Comparison of ENCODE assay signal across 15 mouse cellular contexts in the genomic region with DNA sequence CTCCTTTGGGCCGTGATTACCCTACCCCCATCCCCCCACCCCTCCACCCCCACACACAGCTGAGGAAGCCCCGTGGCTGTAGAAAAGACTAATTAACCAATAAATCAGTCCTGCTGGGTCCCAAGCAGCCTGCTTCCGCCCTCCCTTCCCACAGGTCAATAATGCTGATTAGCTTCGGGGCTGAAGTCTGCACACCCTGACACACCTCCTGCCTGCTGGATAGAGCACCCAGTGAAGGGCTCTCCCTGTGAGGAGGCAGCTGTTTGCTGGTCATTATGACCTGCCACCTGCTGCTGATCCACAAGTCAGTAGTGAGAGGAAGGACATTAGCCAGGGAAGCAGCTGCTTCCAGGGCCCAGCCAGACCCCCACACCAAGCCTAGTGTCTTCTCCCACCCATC. TPM values are rescaled to one million over a fixed set of nuclear protein-coding genes. Genes with fewer than 3 reads are reported as not detected.
DNase-seq lines count a peak whose midpoint lies in the region; ATAC-seq lines count a peak whose summit lies in the region.
"Had no signal": no experiment of that assay in that cellular context is flagged by ENCODE, and none has a peak within 500 bp of the region (broad histone marks: within the 10 kb centered on the region; RNA-seq: fewer than 3 reads in every experiment).

No protein-coding gene starts in this region.

- H3K9me3 ChIP-seq in forebrain, embryonic 12.5 days, result no peaks in the 10 kb centered on the region
- no peaks in the 10 kb centered on the region for H3K9me3 ChIP-seq in forebrain, embryonic 13.5 days (replicated peaks)
- no peaks in the 10 kb centered on the region for H3K9me3 ChIP-seq in neural tube, embryonic 15.5 days (replicated peaks)
- H3K9me3 ChIP-seq: embryonic facial prominence, embryonic 12.5 days; heart, embryonic 15.5 days; lung, embryonic 15.5 days had no signal

- H3K9ac ChIP-seq in forebrain, embryonic 12.5 days, result no peak overlapping the region
- H3K9ac ChIP-seq in forebrain, embryonic 13.5 days, result no peak overlapping the region
- H3K9ac ChIP-seq in neural tube, embryonic 15.5 days (replicated peaks), result no peak overlapping the region
- H3K9ac ChIP-seq: embryonic facial prominence, embryonic 12.5 days; heart, embryonic 15.5 days; lung, embryonic 15.5 days had no signal

- WGBS in forebrain, embryonic 12.5 days, result 7% methylated on average over 4 of the region's 4 CpGs
- WGBS in forebrain, embryonic 13.5 days, result 4% methylated on average over 4 of the region's 4 CpGs
- 4% methylated on average over 4 of the region's 4 CpGs for WGBS in neural tube, embryonic 15.5 days

- no peak overlapping the region for H3K4me2 ChIP-seq in forebrain, embryonic 12.5 days
- H3K4me2 ChIP-seq in forebrain, embryonic 13.5 days, result no peak overlapping the region
- no peak overlapping the region for H3K4me2 ChIP-seq in neural tube, embryonic 15.5 days
- H3K4me2 ChIP-seq: embryonic facial prominence, embryonic 12.5 days; heart, embryonic 15.5 days; lung, embryonic 15.5 days had no signal

- H3K27me3 ChIP-seq in forebrain, embryonic 12.5 days, result peaks cover 73% of the 10 kb centered on the region
- H3K27me3 ChIP-seq in forebrain, embryonic 13.5 days, result peaks cover 60% of the 10 kb centered on the region
- peaks cover 37% of the 10 kb centered on the region for H3K27me3 ChIP-seq in neural tube, embryonic 15.5 days (replicated peaks)

- no peak overlapping the region for H3K4me3 ChIP-seq in forebrain, embryonic 12.5 days (replicated peaks)
- no peak overlapping the region for H3K4me3 ChIP-seq in forebrain, embryonic 13.5 days
- no peak overlapping the region for H3K4me3 ChIP-seq in neural tube, embryonic 15.5 days (replicated peaks)
- H3K4me3 ChIP-seq: embryonic facial prominence, embryonic 12.5 days; heart, embryonic 15.5 days; lung, embryonic 15.5 days had no signal

- DNase-seq in ZHBTc4 (ENCODE audit: low read depth, low spot score) (peak; percentile 42), liver (peak; percentile 29)
- DNase-seq in thymus, postnatal 10 days (ENCODE audit: low spot score in 2 of 2), result no peak
- no peak for DNase-seq in urinary bladder, postnatal 14 days (ENCODE audit: low spot score)
- DNase-seq: gastrocnemius, postnatal 10 days; kidney, adult 8-10 months; right cerebral cortex, postnatal 14 days; thymus, adult 18-20 months had no signal

- H3K36me3 ChIP-seq in forebrain, embryonic 12.5 days (replicated peaks), result no peaks in the 10 kb centered on the region
- H3K36me3 ChIP-seq in forebrain, embryonic 13.5 days (ENCODE audit: poor library complexity, severe bottlenecking), result no peaks in the 10 kb centered on the region
- H3K36me3 ChIP-seq in neural tube, embryonic 15.5 days, result no peaks in the 10 kb centered on the region
- H3K36me3 ChIP-seq: embryonic facial prominence, embryonic 12.5 days; heart, embryonic 15.5 days; lung, embryonic 15.5 days had no signal

- peak; percentile 40; the same call in 1 of the 2 replicates for ATAC-seq in forebrain, embryonic 12.5 days (ENCODE audit: low FRiP score)
- no peak for ATAC-seq in forebrain, embryonic 13.5 days
- ATAC-seq in neural tube, embryonic 15.5 days (ENCODE audit: low FRiP score), result 0 out of 2 replicates have a peak, but pooled peaks have one; percentile 17
- ATAC-seq in frontal cortex, adult (ENCODE audit: low TSS enrichment), result no peak

- H3K4me1 ChIP-seq in forebrain, embryonic 12.5 days, result peaks cover 31% of the 10 kb centered on the region
- H3K4me1 ChIP-seq in forebrain, embryonic 13.5 days, result peaks cover 25% of the 10 kb centered on the region
- H3K4me1 ChIP-seq in neural tube, embryonic 15.5 days, result peaks cover 37% of the 10 kb centered on the region

- no peak overlapping the region for H3K27ac ChIP-seq in forebrain, embryonic 12.5 days
- no peak overlapping the region for H3K27ac ChIP-seq in forebrain, embryonic 13.5 days
- no peak overlapping the region; the same call in 1 of the 2 replicates for H3K27ac ChIP-seq in neural tube, embryonic 15.5 days (replicated peaks)
- H3K27ac ChIP-seq: embryonic facial prominence, embryonic 12.5 days; heart, embryonic 15.5 days; lung, embryonic 15.5 days had no signal

RNA-seq across cellular contexts. Expression of a gene that starts 3.2 kb away (rescaled TPM):
- not detected in 2 replicates for polyA plus RNA-seq in forebrain, embryonic 12.5 days (2016; fragmentation: Nextera tagmentation; extraction: Ambion mirVana)
- polyA plus RNA-seq in forebrain, embryonic 13.5 days (2015; fragmentation: Nextera tagmentation; extraction: Ambion mirVana), result not detected in 2 replicates
- 0.14 and 0.17 TPM in 2 replicates for polyA plus RNA-seq in neural tube, embryonic 15.5 days (2015; fragmentation: Nextera tagmentation; extraction: Ambion mirVana)
- polyA plus RNA-seq: embryonic facial prominence, embryonic 12.5 days; heart, embryonic 15.5 days; lung, embryonic 15.5 days had no signal

RNA-seq across cellular contexts. Expression of a gene that starts 16.6 kb away (rescaled TPM):
- polyA plus RNA-seq in forebrain, embryonic 12.5 days (2016; fragmentation: Nextera tagmentation; extraction: Ambion mirVana), result 638 and 696 TPM in 2 replicates
- 546 and 569 TPM in 2 replicates for polyA plus RNA-seq in forebrain, embryonic 13.5 days (2015; fragmentation: Nextera tagmentation; extraction: Ambion mirVana)
- 169 and 222 TPM in 2 replicates for polyA plus RNA-seq in neural tube, embryonic 15.5 days (2015; fragmentation: Nextera tagmentation; extraction: Ambion mirVana)

RNA-seq across cellular contexts. Expression of a gene that starts 17.9 kb away (rescaled TPM):
- polyA plus RNA-seq in forebrain, embryonic 12.5 days (2016; fragmentation: Nextera tagmentation; extraction: Ambion mirVana), result 59.5 and 60.0 TPM in 2 replicates
- polyA plus RNA-seq in forebrain, embryonic 13.5 days (2015; fragmentation: Nextera tagmentation; extraction: Ambion mirVana), result 53.0 and 53.9 TPM in 2 replicates
- polyA plus RNA-seq in neural tube, embryonic 15.5 days (2015; fragmentation: Nextera tagmentation; extraction: Ambion mirVana), result 52.4 and 52.8 TPM in 2 replicates

RNA-seq across cellular contexts. Expression of a gene that starts 30.1 kb away (rescaled TPM):
- polyA plus RNA-seq in forebrain, embryonic 12.5 days (2016; fragmentation: Nextera tagmentation; extraction: Ambion mirVana), result 209 and 216 TPM in 2 replicates
- 207 and 215 TPM in 2 replicates for polyA plus RNA-seq in forebrain, embryonic 13.5 days (2015; fragmentation: Nextera tagmentation; extraction: Ambion mirVana)
- 164 and 193 TPM in 2 replicates for polyA plus RNA-seq in neural tube, embryonic 15.5 days (2015; fragmentation: Nextera tagmentation; extraction: Ambion mirVana)

Comparison
In these comparisons a context has a peak if more than half of its experiments do, and no peak if none do; other contexts are left out.
1. ATAC-seq: peak in forebrain, embryonic 12.5 days (single experiment) and neural tube, embryonic 15.5 days (single experiment); none in forebrain, embryonic 13.5 days (single experiment) and frontal cortex, adult (single experiment).
2. DNase-seq: peak in ZHBTc4 (single experiment) and liver (single experiment); none in thymus, postnatal 10 days (0 of 2) and urinary bladder, postnatal 14 days (single experiment).